Mouse (Mus musculus): ENCODE measurements around the gene Rcn3.
A peak's percentile ranks its signal among the peaks of the same experiment; 100 is the strongest.

The Rcn3 gene

GRCm38 (mm10) chr7:45073949-45074348 is 18.1 kb downstream of the Rcn3 start:
- DNase-seq (ENCODE audit: low spot score in 2 of 2): no peak

DNA sequence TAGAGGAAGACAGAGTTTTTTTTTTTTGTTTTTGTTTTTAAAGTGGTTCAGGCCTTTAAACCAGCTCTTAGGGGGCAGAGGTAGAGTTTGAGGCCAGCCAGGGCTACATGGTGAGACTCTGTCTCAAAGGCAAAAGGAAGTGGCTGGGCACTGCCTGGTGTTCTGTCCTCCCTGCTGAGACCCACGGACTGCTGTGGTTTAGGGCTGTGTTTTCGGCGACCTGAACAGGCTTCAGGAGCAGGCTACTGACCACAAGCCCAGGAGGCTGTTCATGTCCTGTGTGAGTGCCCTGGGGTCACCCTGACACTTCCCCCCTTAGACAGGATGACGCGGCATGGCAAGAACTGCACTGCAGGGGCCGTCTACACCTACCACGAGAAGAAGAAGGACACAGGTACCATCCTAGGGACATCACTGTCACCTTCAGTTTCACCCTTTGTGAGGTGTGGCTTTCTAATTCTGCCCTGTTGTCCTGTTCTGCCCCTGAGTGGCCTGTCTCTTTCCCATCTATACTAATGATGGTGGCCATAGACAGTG is 18.8 kb downstream of the Rcn3 start:
- no peak for DNase-seq (ENCODE audit: low spot score in 2 of 2)

- DNase-seq (ENCODE audit: low spot score in 2 of 2): no peak
These were observed 19.8 kb downstream of the Rcn3 start for GRCm38 (mm10) chr7:45072230-45072629.

DNA sequence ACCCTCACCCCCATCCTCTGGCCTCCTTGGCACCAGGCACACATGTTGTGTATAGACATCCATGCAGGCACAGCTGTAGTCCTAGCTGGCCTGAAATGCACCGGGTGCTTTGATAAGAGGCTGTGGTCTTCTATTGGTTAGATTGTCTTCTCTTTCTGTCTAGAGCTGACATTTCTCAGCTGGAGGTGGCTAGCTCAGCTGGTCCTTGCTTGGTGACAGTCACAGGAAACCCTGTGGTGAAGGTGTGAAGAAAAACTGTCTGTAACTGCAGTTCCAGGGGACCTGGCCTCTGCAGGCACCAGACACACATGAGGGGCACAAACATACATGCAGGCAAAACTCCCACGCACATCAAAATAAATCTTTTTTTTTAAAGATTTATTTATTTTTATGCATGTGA is 22.4 kb downstream of the Rcn3 start:
- DNase-seq (ENCODE audit: low spot score in 2 of 2): no peak

GRCm38 (mm10) chr7:45068000-45068318 is 24.1 kb downstream of the Rcn3 start:
- DNase-seq (ENCODE audit: low spot score in 2 of 2): no peak

DNA sequence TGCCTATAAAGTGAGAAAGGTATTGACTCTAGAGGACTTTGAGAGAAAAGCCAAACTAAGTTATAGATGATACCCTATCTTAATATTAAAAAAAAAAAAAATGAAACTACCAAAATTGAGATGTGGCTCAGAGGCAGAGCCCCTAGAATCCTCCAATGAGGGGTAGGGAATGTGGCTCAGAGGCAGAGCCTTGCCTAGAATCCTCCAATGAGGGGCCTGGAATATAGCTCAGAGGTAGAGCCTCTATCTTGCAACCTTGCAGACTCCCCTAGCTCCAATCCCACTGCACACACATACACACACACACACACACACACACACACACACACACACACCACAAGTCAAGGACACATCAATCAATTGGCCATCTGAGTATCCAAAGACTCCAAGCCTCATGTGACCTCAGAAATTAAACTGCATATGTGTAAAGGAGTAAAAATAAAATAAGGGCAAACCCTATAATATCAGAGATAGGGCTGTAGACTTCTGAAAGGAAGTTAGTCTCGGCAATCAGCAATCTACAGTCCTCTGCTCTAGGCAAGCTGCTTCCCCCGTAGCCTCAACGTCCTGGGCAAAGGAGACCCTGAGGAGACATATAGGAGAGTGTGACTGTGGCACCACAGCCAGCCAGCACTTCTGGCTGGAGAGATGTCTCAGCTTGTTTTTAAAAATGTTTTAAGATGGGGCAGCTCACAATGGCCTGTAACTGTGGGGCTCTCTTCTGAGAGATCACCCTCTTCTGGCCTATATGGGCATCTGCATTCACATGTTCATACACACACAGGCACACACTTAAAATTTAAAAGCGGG is 24.6 kb downstream of the Rcn3 start:
- no peak for DNase-seq (ENCODE audit: low spot score in 2 of 2)

DNA sequence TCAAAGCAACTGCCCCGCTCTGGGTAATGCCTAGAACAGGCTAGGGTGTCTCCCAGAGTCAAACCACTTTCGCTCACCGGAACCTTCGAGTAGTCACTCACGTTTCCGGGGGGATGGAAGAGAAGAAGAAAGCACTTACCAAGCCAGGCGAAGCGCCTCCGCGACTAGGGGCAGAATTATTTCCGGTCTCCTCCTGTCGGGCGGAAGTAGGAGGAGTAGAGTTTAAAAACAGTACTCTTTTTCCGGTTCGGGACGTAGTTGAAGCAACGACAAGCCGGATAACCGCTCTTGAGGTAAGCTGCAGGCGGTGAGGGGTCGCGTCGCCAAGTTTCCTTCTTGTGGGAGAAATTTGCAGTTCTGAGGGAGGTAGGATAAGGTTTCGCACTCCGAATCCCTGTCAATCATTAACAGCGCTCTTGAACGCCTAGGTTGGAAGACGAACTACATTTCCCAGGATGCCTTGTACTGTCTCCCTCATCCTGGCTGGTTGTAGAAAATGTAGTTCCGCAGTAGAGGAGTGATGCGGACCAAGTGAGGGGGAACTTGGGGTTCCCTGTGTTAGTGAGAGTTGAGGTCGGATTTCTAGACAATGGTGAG is 29.7 kb downstream of the Rcn3 start, which contains the start of the genes Nosip and Prrg2:
Gene Nosip (plus strand): TSS at position 191 of the 597 bp plus-strand sequence.
Gene Prrg2 (minus strand): TSS at position 439 of the 597 bp plus-strand sequence.
- peak; percentile 86 to 93 for DNase-seq (ENCODE audit: low spot score in 2 of 2)

DNA sequence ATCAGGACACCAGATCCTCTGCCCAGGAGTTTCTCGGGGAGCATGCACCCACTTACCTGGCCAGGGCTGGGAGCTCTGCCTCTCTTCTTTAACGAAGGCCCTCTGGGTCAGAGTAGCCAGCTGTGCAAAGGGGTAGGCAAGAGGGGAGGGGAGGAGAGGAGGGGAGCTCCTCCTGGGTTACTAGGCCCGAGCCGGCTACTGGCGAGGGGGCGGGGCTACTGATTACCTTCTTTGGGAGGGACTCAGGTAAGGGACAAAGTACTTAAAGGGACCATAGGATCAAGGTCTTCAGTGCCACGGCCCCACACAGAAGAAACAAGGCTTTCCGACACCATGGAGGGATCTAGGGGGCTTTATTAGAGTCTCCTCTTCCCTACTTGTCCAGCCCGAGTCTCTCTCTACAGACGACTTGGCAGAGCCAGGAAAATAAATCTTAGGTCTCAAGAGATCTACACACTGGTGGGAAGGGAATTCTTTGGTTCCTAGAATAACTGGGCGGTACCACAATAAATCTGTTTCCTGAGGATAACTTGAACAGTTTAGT is 30.4 kb downstream of the Rcn3 start:
- no peak for DNase-seq (ENCODE audit: low spot score in 2 of 2)

DNA sequence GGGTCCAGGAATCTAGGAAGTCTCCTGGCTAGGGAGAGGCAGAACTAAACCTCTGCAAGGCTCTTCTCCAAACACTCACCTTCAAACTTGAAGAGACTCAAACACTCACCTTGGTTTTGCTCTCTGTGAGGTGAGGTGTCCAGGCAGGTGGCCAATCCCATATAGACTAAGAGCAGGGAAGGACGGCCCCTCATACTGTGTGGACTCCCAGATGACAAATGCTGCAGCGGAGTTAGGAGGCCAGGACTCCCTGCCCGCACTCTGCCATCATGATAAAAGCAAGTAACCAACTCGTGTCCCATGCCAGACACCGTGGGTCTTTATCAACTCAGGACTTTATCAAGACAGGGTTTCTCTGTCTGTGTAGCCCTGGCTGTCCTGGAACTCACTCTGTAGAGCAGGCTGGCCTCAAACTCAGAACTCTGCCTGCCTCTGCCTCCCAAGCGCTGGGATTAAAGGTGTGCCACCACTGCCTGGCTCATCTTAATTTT is 31.3 kb downstream of the Rcn3 start:
- DNase-seq (ENCODE audit: low spot score in 2 of 2): no peak

DNA sequence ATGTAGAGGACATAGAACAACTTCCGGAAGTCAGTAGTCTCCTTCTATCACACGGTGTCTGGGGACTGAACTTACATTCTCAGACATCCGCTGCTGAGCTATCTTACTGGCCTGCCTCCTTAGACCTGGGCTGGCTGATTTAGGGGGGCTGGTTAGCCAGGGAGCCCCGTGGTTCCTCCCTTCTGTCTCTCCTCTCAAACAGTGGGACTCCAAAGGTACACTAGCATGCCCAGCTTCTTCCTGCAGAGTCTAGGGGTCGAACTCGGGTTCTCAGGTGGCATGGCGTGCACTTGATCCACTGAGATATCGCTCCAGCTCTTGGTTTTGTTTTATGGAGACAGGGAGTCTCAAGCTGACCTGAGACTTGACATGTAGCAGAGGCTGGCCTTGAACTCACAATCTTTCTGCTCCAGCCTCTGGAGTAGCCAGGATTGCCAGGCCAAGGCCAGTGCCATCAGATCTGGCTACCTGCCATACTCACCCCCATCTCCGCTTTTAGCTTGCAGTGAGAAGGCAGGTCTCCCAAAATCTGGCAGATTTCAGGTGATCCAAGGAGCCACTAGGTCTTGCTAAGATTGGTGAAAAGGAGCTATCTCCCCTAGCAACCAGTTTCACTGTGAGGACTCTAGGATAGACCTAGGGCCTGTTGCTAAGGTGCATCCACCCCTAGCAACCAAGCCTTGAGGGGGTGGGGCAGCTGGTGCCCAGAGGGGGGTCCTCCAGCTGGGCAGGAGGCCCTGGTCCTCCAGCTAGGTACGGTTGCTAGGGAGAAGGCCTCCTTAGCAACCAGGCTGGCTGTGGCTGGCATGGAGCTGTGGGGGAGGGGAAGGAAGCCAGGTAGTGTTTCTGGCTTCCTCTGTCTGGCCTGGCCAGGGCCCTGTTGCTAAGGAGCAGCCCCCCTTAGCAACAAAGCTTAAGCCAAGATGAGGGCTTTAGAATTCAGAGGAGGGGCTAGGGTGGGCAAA is 33.1 kb downstream of the Rcn3 start:
- DNase-seq (ENCODE audit: low spot score in 2 of 2): no peak

- DNase-seq (ENCODE audit: low spot score in 2 of 2): no peak
These were observed 35.1 kb downstream of the Rcn3 start for GRCm38 (mm10) chr7:45056972-45057348.

DNA sequence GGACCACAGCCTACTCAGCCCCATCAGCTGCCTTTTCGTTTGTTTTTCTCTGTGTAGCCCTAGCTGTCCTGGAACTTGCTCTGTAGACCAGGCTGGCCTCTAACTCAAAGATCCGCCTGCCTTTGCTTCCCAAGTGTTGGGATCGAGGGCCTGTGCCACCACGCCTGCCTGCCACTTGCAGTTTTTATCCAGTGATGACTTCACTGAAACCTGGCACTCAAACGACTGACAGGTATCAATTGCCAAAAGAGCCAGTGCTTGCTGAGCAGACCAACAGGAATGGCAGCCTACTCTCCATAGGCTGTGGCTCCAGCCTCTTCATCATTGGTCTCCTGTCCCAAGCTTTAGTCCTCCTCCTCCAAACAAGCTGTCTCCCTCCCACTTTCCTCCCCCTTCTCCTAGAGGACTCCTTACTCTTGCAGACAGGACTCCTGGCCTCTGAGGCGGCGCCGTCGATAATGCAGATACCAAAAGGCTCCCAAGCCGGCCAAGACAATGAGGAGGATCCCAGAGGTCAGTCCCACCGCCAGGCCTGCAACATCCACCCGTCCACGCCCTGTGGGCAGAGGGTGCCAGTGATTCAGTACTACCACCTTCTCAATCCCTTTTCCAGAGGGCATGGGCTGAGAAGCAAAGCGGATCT is 35.6 kb downstream of the Rcn3 start:
- no peak for DNase-seq (ENCODE audit: low spot score in 2 of 2)

- DNase-seq (ENCODE audit: low spot score in 2 of 2): peak; percentile 89 to 95
These were observed 38.0 kb downstream of the Rcn3 start for GRCm38 (mm10) chr7:45053931-45054510.

GRCm38 (mm10) chr7:45053117-45053930 is 38.7 kb downstream of the Rcn3 start:
- DNase-seq (ENCODE audit: low spot score in 2 of 2): peak; percentile 63 to 69

- DNase-seq (ENCODE audit: low spot score in 2 of 2): no peak
These were observed 39.2 kb downstream of the Rcn3 start, which contains the start of gene Prr12 for GRCm38 (mm10) chr7:45052862-45053116. Gene Prr12 (minus strand): TSS chr7:45052881.

DNA sequence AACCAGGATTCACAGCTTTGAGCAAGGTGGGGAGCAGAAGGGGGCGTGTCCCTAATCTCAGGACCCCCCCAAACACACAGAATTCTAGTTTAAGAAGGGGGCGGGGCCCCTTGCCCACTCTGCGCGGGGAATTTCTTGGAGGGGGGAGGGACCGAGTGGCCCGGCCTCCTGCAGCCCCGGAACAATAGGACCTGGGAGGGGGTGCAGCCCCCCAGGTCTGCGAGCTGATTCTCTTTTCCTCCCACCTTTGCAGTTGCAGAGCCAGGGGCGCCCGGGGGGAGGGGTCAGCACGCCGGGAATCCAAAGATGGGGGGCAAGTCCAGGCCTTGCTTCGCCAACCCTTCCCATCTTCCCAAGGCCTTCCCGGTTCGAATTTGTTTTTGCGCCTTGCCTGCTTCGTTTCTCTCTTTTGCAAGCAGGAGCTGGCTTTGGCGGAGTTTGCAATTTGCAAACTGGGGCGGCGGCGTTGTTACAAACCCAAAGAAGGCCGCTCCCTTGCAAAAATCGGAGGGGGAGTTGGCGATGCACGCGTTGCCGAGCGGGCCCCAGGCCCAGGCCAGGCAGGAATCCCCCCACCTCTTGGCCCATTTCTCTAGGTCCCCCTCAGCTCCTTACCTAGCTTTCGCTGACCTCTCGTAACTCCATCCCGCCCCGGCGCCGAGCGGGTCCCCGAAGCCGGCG is 39.7 kb downstream of the Rcn3 start:
- DNase-seq (ENCODE audit: low spot score in 2 of 2): peak in 1 of 2 experiments; percentile 45

GRCm38 (mm10) chr7:45051601-45051974 is 40.4 kb downstream of the Rcn3 start:
- no peak for DNase-seq (ENCODE audit: low spot score in 2 of 2)

- peak; percentile 62 to 73 for DNase-seq (ENCODE audit: low spot score in 2 of 2)
These were observed 40.9 kb downstream of the Rcn3 start for GRCm38 (mm10) chr7:45050945-45051600.

All from frontal cortex, postnatal 14 days (tissue).